Mouse (Mus musculus) embryonic fibroblast, embryonic 13.5 days (primary cell): Measurements from ENCODE around the gene 1700029I15Rik.

ENCODE experiments used
- CTCF ChIP-seq: IDR thresholded peaks from 2 replicates; pipeline ENCODE4 v1.5.1; 2011; ENCODE audit warnings: mild to moderate bottlenecking, control low read depth, low read length, moderate library complexity, borderline replicate concordance; ENCODE audit not compliant: insufficient read depth
- POLR2A ChIP-seq: IDR thresholded peaks from 2 replicates; pipeline ENCODE4 v1.6.1; 2011; ENCODE audit warnings: low read depth, mild to moderate bottlenecking, control low read depth, low read length, moderate library complexity

GRCm38 (mm10) chr2:92400682-92401081, 18.3 kb downstream of the 1700029I15Rik start:
- no peak for TF ChIP-seq CTCF
- no peak for TF ChIP-seq POLR2A
